Mouse (Mus musculus): ENCODE results near the gene Prap1. TPM values are rescaled to one million over a fixed set of nuclear protein-coding genes. Genes with fewer than 3 reads are reported as not detected.
"Not testable (repeated sequence)": the region's sequence is repeated elsewhere in the genome, so short reads cannot be mapped to it uniquely, and the experiment has no call there.

Prap1 gene
- polyA plus RNA-seq, 1 experiment from 2014 or later, result 45.2 TPM

GRCm38 (mm10) chr7:140127911-140128310, 34.7 kb downstream of the Prap1 start:
- Histone ChIP-seq H3K36me3 (ENCODE audit: control insufficient read depth, insufficient read depth, low read length) (no peaks in the 10 kb centered on the region; the same call in 1 of the 2 replicates), H3K4me2 (replicated peaks; ENCODE audit: low read depth) (no peak overlapping the region), H3K27ac (replicated peaks) (no peak overlapping the region), H3K27me3 (ENCODE audit: control insufficient read depth, insufficient read depth, low read length) (no peaks in the 10 kb centered on the region), H3K4me3 (ENCODE audit: low read depth, low read length) (no peak overlapping the region), H3K4me1 (replicated peaks; ENCODE audit: control insufficient read depth, insufficient read depth) (peaks cover 3% of the 10 kb centered on the region; the same call in 1 of the 2 replicates), H3K9ac (ENCODE audit: low read length) (no peak overlapping the region), H3K9me3 (ENCODE audit: control insufficient read depth, low read length) (no peaks in the 10 kb centered on the region)
- TF ChIP-seq EP300 (optimal IDR thresholded peaks at IDR 0.05) (no peak), CTCF (IDR thresholded peaks at IDR 0.05; ENCODE audit: low read depth) (no peak)
- 91% methylated on average over 2 of the region's 2 CpGs for WGBS
- DNase-seq (ENCODE audit: low spot score) (no peak), ATAC-seq (ENCODE audit: low FRiP score, low TSS enrichment) (no peak)

- not testable (repeated sequence) for H3K27me3 ChIP-seq (ENCODE audit: control insufficient read depth, insufficient read depth, low read length); H3K9me3 ChIP-seq (ENCODE audit: control insufficient read depth, low read length); ATAC-seq (ENCODE audit: low FRiP score, low TSS enrichment); H3K36me3 ChIP-seq (ENCODE audit: control insufficient read depth, insufficient read depth, low read length); H3K4me1 ChIP-seq (replicated peaks; ENCODE audit: control insufficient read depth, insufficient read depth); H3K4me2 ChIP-seq (replicated peaks; ENCODE audit: low read depth); DNase-seq (ENCODE audit: low spot score); H3K9ac ChIP-seq (ENCODE audit: low read length); H3K27ac ChIP-seq (replicated peaks); H3K4me3 ChIP-seq (ENCODE audit: low read depth, low read length)
- 92% methylated on average over 7 of the region's 7 CpGs for WGBS
Observed at GRCm38 (mm10) chr7:140132184-140132583, 39.0 kb downstream of the Prap1 start.

- H3K27me3 ChIP-seq (ENCODE audit: control insufficient read depth, insufficient read depth, low read length); H3K36me3 ChIP-seq (ENCODE audit: control insufficient read depth, insufficient read depth, low read length); H3K9ac ChIP-seq (ENCODE audit: low read length); H3K9me3 ChIP-seq (ENCODE audit: control insufficient read depth, low read length); ATAC-seq (ENCODE audit: low FRiP score, low TSS enrichment); H3K4me2 ChIP-seq (replicated peaks; ENCODE audit: low read depth); H3K27ac ChIP-seq (replicated peaks); DNase-seq (ENCODE audit: low spot score); H3K4me1 ChIP-seq (replicated peaks; ENCODE audit: control insufficient read depth, insufficient read depth); H3K4me3 ChIP-seq (ENCODE audit: low read depth, low read length): not testable (repeated sequence)
- 84% methylated on average over 5 of the region's 7 CpGs for WGBS
Observed at GRCm38 (mm10) chr7:140134033-140134432, 40.8 kb downstream of the Prap1 start.

- H3K9me3 ChIP-seq (ENCODE audit: control insufficient read depth, low read length), result no peaks in the 10 kb centered on the region
- TF ChIP-seq EP300 (optimal IDR thresholded peaks at IDR 0.05) (peak; percentile 25), CTCF (IDR thresholded peaks at IDR 0.05; ENCODE audit: low read depth) (no peak)
- no peak overlapping the region for H3K9ac ChIP-seq (ENCODE audit: low read length)
- H3K4me3 ChIP-seq (ENCODE audit: low read depth, low read length), result no peak overlapping the region
- H3K36me3 ChIP-seq (ENCODE audit: control insufficient read depth, insufficient read depth, low read length), result no peaks in the 10 kb centered on the region; the same call in 1 of the 2 replicates
- 85% methylated on average over 5 of the region's 5 CpGs for WGBS
- no peak for DNase-seq (ENCODE audit: low spot score)
- H3K27me3 ChIP-seq (ENCODE audit: control insufficient read depth, insufficient read depth, low read length), result no peaks in the 10 kb centered on the region
- no peak overlapping the region; the same call in 1 of the 2 replicates for H3K27ac ChIP-seq (replicated peaks)
- no peak overlapping the region for H3K4me2 ChIP-seq (replicated peaks; ENCODE audit: low read depth)
- no peak for ATAC-seq (ENCODE audit: low FRiP score, low TSS enrichment)
- H3K4me1 ChIP-seq (replicated peaks; ENCODE audit: control insufficient read depth, insufficient read depth), result no peaks in the 10 kb centered on the region
Observed at GRCm38 (mm10) chr7:140135106-140135770, 42.0 kb downstream of the Prap1 start.

- ATAC-seq (ENCODE audit: low FRiP score, low TSS enrichment), result peak; percentile 97
- Histone ChIP-seq H3K27ac (replicated peaks) (peak within 1 kb of the TSS; percentile 88), H3K27me3 (ENCODE audit: control insufficient read depth, insufficient read depth, low read length) (no peaks in the 10 kb centered on the region), H3K4me2 (replicated peaks; ENCODE audit: low read depth) (peak within 1 kb of the TSS; percentile 88), H3K9me3 (ENCODE audit: control insufficient read depth, low read length) (no peaks in the 10 kb centered on the region), H3K36me3 (ENCODE audit: control insufficient read depth, insufficient read depth, low read length) (no peaks in the 10 kb centered on the region), H3K4me1 (replicated peaks; ENCODE audit: control insufficient read depth, insufficient read depth) (no peaks in the 10 kb centered on the region), H3K9ac (ENCODE audit: low read length) (peak within 1 kb of the TSS; percentile 88), H3K4me3 (ENCODE audit: low read depth, low read length) (peak within 1 kb of the TSS; percentile 74)
- WGBS, result 2% methylated on average over 37 of the region's 39 CpGs
- DNase-seq (ENCODE audit: low spot score), result peak; percentile 96
- TF ChIP-seq EP300 (optimal IDR thresholded peaks at IDR 0.05), result no peak
- peak; percentile 33 for TF ChIP-seq CTCF (IDR thresholded peaks at IDR 0.05; ENCODE audit: low read depth)
Observed at GRCm38 (mm10) chr7:140137135-140138020, 44.2 kb downstream of the Prap1 start, which contains the start of gene Mtg1. Gene Mtg1 (plus strand): TSS chr7:140137564.

- DNase-seq (ENCODE audit: low spot score) (no peak), ATAC-seq (ENCODE audit: low FRiP score, low TSS enrichment) (no peak)
- H3K36me3 ChIP-seq (ENCODE audit: control insufficient read depth, insufficient read depth, low read length), result no peaks in the 10 kb centered on the region
- peak overlapping the region; percentile 88 for H3K4me2 ChIP-seq (replicated peaks; ENCODE audit: low read depth)
- peak overlapping the region; percentile 88 for H3K27ac ChIP-seq (replicated peaks)
- 0% methylated on average over 8 of the region's 8 CpGs for WGBS
- peak overlapping the region; percentile 88 for H3K9ac ChIP-seq (ENCODE audit: low read length)
- peak overlapping the region; percentile 74 for H3K4me3 ChIP-seq (ENCODE audit: low read depth, low read length)
- no peak for TF ChIP-seq CTCF (IDR thresholded peaks at IDR 0.05; ENCODE audit: low read depth)
- no peak for TF ChIP-seq EP300 (optimal IDR thresholded peaks at IDR 0.05)
- H3K4me1 ChIP-seq (replicated peaks; ENCODE audit: control insufficient read depth, insufficient read depth), result no peaks in the 10 kb centered on the region
- no peaks in the 10 kb centered on the region for H3K9me3 ChIP-seq (ENCODE audit: control insufficient read depth, low read length)
- no peaks in the 10 kb centered on the region for H3K27me3 ChIP-seq (ENCODE audit: control insufficient read depth, insufficient read depth, low read length)
Observed at GRCm38 (mm10) chr7:140138021-140138310, 44.8 kb downstream of the Prap1 start.
